Mouse (Mus musculus) bone marrow macrophage, adult 2 months (primary cell): ENCODE measurements around the gene Ctrc.
"Not testable (repeated sequence)": the region's sequence is repeated elsewhere in the genome, so short reads cannot be mapped to it uniquely, and the experiment has no call there.

ENCODE experiments used
- CTCF ChIP-seq: IDR thresholded peaks from 2 replicates; pipeline ENCODE4 v1.5.1; 2012; ENCODE audit warnings: low read depth, mild to moderate bottlenecking, low read length, moderate library complexity
- POLR2A ChIP-seq: IDR thresholded peaks from 2 replicates; pipeline ENCODE4 v1.6.1; 2012; ENCODE audit warnings: mild to moderate bottlenecking, low read depth, low read length, borderline replicate concordance

GRCm38 (mm10) chr4:141773019-141773418, 73.1 kb downstream of the Ctrc start:
- not testable (repeated sequence) for TF ChIP-seq CTCF, POLR2A
